Mouse (Mus musculus) gastrocnemius, postnatal 25 days (tissue): ENCODE measurements at regions not wholly inside any gene's neighbourhood (a gene's known extent, or its start where the extent isn't known, plus 50 kb on each side); places are given as distances from the start of the nearest gene placed in this dataset.

Experiments
- DNase-seq: peaks from one replicate; pipeline ENCODE4 v3.0.0; 2022

DNA sequence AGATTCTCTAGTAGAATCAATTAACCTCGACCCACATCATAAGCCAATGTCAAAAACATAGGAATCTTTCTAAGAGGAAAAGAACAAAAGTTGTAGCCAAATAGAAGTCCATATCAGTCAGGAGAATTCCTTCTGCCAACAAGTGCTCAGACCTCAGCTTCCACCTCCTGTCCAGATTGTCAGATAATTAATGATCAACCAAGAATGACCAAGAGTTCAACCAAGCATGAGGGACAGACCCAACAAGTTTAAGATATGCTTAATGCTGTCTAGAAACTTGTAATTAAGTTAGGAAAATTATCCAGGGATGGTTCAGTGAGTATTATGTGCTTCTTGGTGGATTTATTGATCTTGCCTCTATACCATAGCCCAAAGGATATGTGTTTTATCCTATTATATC, 238.6 kb downstream of the Nedd1 start:
- DNase-seq = no peak

- no peak for DNase-seq
These were observed 248.9 kb downstream of the Nedd1 start for GRCm38 (mm10) chr10:92473282-92473681.

- no peak for DNase-seq
These were observed 251.1 kb downstream of the Nedd1 start for GRCm38 (mm10) chr10:92471111-92471510.

DNA sequence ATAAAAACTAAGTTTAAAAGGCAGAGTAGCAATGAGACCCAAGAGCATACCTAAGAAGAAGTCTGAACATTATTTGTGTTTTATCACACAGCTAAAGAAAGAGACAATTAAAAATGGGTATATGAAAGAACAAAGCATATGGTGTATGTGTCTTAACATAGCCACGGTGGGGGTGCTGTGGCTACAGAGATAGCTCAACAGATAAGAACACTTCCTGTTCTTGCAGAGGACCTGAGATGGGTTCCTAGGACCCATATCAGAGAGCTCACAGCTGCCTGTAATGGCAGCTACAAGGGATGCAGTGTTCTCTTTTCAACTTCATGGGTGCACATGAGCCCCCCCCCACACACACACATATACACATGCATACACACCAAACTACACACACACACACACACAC, 267.0 kb downstream of the Nedd1 start:
- no peak for DNase-seq

- no peak for DNase-seq
These were observed 268.7 kb downstream of the Nedd1 start for GRCm38 (mm10) chr10:92453550-92453949.

DNA sequence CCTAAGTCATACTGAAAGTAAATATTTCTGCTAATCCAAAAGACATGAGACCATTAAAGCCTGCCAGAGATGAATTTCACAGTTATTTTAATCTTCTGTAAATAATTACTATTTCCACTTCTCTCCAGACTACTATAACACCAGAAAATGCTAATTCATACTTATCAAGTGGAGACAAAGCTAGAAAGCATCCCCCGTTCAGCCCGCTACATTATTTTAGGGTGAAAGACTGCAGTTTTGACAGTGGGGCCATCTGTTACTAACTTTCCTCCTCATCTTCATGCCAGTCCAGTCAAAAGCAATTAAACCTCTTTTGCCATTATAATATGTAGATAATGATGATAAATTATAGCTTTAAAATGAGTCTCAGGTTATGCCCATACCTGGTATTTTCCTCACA, 276.3 kb downstream of the Nedd1 start:
- DNase-seq = no peak

DNA sequence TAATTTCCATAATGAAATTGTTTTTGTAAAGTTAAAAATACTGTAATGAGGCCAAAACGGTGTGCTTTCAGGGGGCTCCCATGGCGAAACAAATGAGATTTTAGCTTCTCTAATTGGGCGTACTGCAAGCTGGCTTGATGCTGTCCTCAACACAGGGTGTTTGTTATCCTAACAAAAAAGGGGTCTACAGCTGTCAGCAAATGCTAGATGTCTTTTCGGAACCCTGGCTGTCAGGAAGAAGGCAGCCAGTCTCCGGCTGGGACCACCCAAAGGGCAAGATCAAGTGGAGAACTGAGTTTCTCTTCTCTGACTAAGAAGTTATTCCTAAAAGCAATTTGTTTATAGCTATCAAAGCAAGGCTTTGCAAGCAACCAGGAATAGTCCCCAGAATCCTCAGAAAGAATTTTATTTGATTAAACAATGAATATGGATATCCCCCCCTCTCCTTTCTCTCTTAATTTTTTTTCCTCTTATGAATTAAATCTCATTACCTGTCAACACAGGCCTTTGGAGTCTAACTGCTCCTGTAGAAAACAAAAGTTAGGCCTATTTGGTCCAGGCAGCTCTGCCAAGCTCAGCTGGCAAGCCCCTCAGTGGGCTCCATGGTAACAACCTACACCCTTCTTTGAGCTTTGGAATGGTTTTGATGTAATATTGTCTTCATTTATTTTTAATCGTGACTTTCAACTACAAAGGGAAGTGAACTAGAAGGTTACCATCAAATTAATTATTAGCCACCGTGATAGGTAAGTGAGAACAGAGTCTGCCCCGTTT, 283.4 kb downstream of the Nedd1 start:
- no peak for DNase-seq

- DNase-seq = no peak
These were observed 293.0 kb downstream of the Nedd1 start for GRCm38 (mm10) chr10:92429256-92429655.

DNA sequence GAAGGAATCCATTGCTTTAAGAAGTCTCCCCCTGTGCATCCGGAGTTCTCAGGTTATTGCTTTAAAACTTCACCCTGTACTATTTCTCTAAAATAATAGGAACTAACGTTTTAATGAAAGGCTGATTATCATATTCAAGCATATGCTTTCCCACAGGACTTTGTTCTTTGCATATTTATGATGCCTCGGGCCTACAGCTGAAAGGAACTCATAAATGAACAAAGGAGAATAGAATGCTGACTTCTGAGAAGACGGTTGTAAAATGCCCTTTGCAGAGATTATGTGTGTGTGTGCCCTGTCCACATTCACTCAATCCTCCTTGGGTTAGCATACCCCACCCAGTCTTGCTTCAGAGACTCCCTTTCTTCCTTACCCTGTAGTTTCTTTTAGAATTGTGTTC, 294.2 kb downstream of the Nedd1 start:
- no peak for DNase-seq

DNA sequence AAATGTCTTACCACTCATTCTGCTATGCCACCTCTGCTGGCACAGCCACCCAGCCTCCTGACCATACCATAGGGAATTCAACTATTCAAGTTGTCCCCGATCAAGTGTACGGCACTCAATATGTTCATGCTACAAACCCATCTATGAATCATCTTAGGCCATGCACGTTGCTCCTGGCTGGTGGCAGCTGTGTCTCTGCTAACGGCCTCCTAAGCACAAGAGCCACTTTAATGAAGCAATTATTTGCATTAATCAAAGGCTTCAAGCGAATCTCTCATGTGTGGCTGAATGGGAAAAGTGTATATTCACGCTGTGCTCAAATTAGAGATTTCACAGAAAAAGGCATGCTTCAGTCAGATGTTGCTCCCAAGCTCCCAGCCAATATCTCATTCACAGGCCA, 295.8 kb downstream of the Nedd1 start:
- no peak for DNase-seq

- DNase-seq = no peak
These were observed 309.5 kb downstream of the Nedd1 start for GRCm38 (mm10) chr10:92412737-92413136.

GRCm38 (mm10) chr10:92410813-92411325, 311.4 kb downstream of the Nedd1 start:
- DNase-seq = no peak

GRCm38 (mm10) chr10:92404697-92405293, 317.4 kb downstream of the Nedd1 start:
- DNase-seq = no peak

DNA sequence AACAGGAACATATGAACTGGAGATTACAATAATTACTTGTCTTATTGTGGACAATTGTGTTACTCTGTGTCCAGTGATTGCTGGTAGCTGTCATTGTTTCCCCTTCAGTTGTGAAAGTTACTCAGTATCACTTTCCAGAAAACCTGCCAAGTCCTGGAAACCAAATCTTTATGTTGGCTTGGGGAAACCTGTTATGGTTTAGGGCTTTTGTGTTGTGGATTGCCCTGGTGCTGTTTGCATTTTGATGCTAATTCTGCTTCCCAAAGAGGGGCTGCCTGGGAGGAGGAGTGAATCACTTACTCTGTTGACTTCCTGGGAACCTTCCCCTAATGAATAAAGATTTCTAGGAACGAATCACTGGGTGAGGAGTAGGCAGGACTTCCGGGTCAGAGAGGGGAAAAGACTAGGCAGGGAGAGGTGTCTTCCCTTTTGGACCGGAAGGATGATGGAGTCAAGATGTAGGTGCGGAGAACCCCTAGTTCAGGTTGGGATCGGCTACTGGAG, 321.6 kb downstream of the Nedd1 start:
- no peak for DNase-seq

DNA sequence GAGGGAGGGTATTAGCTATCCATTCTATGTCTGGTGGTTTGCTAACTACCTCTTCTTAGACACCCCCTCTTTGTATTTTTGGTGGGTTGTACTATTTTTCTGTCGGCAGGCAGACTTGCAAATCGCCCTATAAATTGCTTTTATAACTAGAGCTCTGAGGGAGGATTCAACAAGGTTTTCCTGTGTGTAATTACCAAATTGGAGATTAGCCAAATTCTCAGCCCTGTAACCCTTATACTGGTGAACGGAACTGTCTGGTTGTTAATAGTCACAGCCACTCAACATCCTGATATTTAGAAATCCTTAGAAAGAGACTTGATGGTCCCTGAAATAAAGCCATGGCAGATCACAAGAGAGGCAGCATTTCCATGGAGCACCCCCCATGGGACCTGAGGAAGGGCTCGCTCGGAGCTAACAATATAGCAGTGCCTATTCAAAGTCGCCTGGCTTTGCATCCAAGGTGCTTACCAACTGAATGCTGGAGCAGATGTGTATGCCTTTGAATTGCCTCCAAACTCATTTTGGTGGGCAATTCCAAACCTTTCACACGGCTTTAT, 333.0 kb downstream of the Nedd1 start:
- no peak for DNase-seq

GRCm38 (mm10) chr10:92367126-92367525, 355.1 kb downstream of the Nedd1 start:
- DNase-seq = no peak

DNA sequence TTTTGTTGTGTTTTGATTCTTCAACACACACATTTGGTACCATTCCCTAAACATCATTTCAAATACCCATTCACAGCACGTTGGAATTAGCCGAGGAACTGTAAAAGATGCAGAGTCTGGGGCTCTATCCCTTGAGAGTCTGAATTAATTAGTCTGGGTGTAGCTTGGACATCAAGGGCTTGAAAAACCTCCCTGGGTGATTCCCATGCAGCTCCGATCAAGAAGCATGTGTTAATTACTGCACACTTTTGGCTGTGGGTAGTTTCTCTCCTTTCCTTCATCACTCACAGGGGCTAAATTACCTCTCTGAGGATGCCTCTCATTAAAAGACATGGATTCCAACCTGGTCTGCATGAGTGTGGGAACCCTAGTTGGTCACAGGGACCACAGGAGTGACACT, 365.5 kb downstream of the Nedd1 start:
- no peak for DNase-seq

DNA sequence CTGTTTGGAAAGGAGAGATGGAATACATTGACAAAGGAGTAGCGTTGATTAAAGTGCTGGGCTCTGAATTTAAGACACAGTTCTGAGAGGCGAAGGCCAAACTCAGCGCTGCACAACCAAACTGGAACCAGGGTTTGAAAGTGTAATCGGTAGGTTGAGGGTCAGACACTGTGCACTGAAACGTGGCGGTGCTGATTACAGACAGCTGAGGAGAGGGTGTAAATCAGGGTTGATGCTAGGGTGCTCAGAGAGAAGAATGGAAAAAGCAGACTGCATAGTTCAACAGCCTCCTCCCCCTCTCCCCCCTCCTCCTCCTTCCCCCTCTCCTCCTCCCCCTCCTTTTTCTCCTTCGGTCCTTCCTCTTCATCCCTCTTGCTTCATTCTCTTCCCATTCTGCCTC, 373.2 kb downstream of the Nedd1 start:
- DNase-seq = no peak

GRCm38 (mm10) chr10:92347960-92348675, 374.1 kb downstream of the Nedd1 start:
- DNase-seq = no peak

DNA sequence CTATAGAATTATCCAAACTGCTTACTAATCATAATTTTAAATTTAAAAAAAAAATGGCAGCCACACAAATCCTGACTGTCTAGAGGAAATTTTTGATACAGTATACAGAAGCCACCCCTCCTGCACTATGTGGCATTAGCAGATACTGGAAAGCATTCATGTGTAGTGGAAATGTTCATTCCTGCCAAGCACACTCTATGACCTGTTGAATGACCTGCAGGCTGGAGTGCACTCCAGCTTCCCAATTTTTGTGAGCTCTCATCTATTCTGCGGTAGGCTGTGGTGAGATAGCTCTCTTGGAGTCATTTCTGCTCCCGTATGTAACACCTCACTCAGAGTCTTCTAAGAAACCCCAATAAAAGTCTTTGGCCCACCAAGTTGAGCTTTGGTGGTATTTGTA, 382.5 kb downstream of the Nedd1 start:
- DNase-seq = no peak

DNA sequence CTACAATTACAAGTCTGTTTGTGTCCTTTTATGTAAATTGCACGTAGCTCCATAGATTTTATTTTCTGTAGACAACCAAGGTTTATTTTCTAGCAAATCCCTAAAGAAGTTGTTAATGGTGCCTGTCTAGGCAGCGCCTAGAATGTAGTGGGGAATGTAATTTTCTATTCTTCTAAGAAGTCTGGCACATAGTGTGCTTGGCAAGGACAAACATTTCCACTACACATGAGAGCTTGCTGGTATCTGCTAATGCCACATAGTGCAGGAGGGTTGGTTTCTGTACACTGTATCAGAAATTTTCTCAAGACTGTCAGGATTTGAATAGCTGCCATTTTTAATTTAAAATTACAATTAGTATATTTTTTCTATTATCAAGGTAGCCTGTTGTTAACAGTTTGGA, 385.3 kb downstream of the Nedd1 start:
- no peak for DNase-seq

DNA sequence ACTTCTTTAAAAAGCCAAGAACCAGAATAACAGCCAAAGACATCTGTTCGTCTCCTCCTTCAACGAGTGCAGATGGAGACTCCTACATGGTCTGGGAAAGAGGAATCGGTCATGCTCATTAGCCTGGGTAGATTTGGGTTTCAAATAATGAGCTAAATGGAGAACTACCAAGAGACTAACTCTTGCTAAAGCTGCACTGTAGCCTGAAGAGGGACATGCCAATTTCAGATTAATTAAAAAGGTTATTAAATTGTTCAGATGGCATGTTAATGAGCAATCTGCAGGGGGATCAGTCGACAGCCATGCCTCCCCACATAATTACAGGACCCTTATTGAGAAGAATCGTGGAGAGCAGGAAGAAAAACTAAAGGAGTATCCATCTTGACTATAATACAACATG, 386.1 kb downstream of the Nedd1 start:
- DNase-seq = no peak

DNA sequence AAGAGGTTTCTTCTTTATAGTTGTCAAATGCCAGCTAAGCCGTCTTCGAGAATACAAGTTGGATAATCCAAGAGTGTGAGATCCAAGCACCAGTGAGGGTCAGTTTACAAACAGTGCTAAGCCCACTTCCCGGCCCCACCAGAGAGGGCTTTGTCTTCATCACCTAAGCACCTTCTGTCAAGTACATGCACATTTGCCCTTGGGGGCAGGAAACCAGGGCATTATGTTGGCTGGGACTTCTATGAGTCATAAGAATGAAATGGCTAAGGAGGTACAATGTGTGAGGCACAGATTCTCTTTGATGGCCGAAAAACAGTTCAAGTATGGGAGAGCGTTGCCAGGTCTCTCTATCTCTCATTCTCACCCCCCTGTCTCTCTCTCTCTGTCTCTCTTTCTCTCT, 387.1 kb downstream of the Nedd1 start:
- no peak for DNase-seq
